In the genomic region with DNA sequence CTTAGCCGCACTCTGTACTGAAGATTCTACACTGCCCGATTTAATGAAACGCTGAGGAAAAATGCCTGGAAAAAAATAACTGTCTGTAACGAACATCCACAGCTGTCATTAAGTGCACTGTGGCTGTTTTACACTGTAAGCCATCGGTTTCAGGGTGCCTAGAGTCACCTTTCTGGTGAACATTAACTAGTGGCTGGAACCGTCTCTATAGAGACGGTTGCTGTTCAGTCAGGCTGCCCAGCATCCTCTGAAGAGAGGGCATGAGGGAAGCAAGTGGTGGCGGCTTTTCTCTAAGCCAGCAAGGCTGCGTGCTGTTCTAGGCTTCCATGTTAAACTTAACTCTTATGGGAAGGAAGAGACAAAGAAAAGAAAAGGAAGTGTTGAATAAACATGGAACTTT, we compare ENCODE assay signal across 31 mouse cellular contexts.
"Had no signal": no experiment of that assay in that cellular context is flagged by ENCODE, and none has a peak within 500 bp of the region (broad histone marks: within the 10 kb centered on the region; RNA-seq: fewer than 3 reads in every experiment).

No protein-coding gene starts in this region.

- DNase-seq: heart, adult 2 months; heart, postnatal 10 days; heart, postnatal 14 days; heart, postnatal 36 days; heart, postnatal 4 days; kidney, adult 18-20 months; kidney, adult 9 months; kidney, postnatal 14 days; kidney, postnatal 25 days; kidney, postnatal 4 days; layer of hippocampus, adult 9-11 months; layer of hippocampus, postnatal 36 days had no signal

- H3K4me2 ChIP-seq: heart, embryonic 11.5 days; heart, embryonic 12.5 days; heart, embryonic 13.5 days; heart, embryonic 15.5 days; hindbrain, embryonic 12.5 days; hindbrain, embryonic 13.5 days; hindbrain, embryonic 14.5 days; hindbrain, embryonic 15.5 days; intestine, embryonic 15.5 days had no signal

- ATAC-seq: hindbrain, embryonic 16.5 days; hindbrain, postnatal 0 days; inflammation-experienced regulatory T-cells, adult 6 months; intestine, embryonic 15.5 days; intestine, embryonic 16.5 days; intestine, postnatal 0 days had no signal

- H3K4me3 ChIP-seq: heart, adult 2 months; heart, embryonic 10.5 days; heart, embryonic 12.5 days; heart, embryonic 13.5 days; heart, embryonic 15.5 days; hindbrain, embryonic 10.5 days; hindbrain, embryonic 12.5 days; hindbrain, embryonic 13.5 days; hindbrain, embryonic 15.5 days; intestine, embryonic 15.5 days; layer of hippocampus, adult 2 months; left cerebral cortex, adult 2 months had no signal

- H3K9ac ChIP-seq: heart, embryonic 12.5 days; heart, embryonic 13.5 days; heart, embryonic 15.5 days; hindbrain, embryonic 12.5 days; hindbrain, embryonic 13.5 days; hindbrain, embryonic 14.5 days; hindbrain, embryonic 15.5 days; intestine, embryonic 15.5 days had no signal

- H3K27me3 ChIP-seq: heart, embryonic 12.5 days; heart, embryonic 13.5 days; heart, embryonic 15.5 days; hindbrain, embryonic 12.5 days; hindbrain, embryonic 13.5 days; hindbrain, embryonic 15.5 days; intestine, embryonic 15.5 days had no signal

- H3K4me1 ChIP-seq: heart, embryonic 10.5 days; heart, embryonic 12.5 days; heart, embryonic 13.5 days; heart, embryonic 15.5 days; hindbrain, embryonic 10.5 days; hindbrain, embryonic 12.5 days; hindbrain, embryonic 13.5 days; hindbrain, embryonic 15.5 days; intestine, embryonic 15.5 days had no signal

- H3K27ac ChIP-seq: heart, adult 2 months; heart, embryonic 10.5 days; heart, embryonic 13.5 days; heart, embryonic 15.5 days; hindbrain, embryonic 10.5 days; hindbrain, embryonic 12.5 days; hindbrain, embryonic 13.5 days; hindbrain, embryonic 14.5 days; hindbrain, embryonic 15.5 days; hindbrain, postnatal 0 days; intestine, embryonic 15.5 days; kidney, postnatal 0 days; layer of hippocampus, adult 2 months; left cerebral cortex, adult 2 months had no signal

- H3K9me3 ChIP-seq: heart, embryonic 10.5 days; heart, embryonic 12.5 days; heart, embryonic 13.5 days; heart, embryonic 15.5 days; hindbrain, embryonic 10.5 days; hindbrain, embryonic 12.5 days; hindbrain, embryonic 13.5 days; hindbrain, embryonic 15.5 days; intestine, embryonic 15.5 days had no signal
